Mouse (Mus musculus) midbrain, postnatal 0 days (tissue): ENCODE data around the gene Ly6g6d. TPM values are rescaled to one million over a fixed set of nuclear protein-coding genes. Genes with fewer than 3 reads are reported as not detected.

Source experiments
- ATAC-seq: fragments of 200-750 bp; cut with Nextera tagmentation; 2 replicates; pipeline ENCODE4 v1.8.0; 2017; ENCODE audit warnings: moderate number of reproducible peaks, mild to moderate bottlenecking, moderate TSS enrichment, moderate library complexity; ENCODE audit not compliant: low FRiP score
- DNase-seq: peaks from one replicate; pipeline ENCODE4 v3.0.0-alpha.2; 2015; ENCODE audit warnings: low spot score
- H3K27ac ChIP-seq: fragments of 300-500 bp; sonication (generic); 2 replicates; pipeline ENCODE4 v1.5.1; 2014; ENCODE audit warnings: low read depth, mild to moderate bottlenecking, low read length, mixed read lengths
- H3K27me3 ChIP-seq: fragments of 300-500 bp; sonication (generic); 2 replicates; pipeline ENCODE4 v1.6.1; 2014; ENCODE audit warnings: low read length, control low read depth, mixed read lengths; ENCODE audit not compliant: insufficient read depth
- H3K36me3 ChIP-seq: fragments of 300-500 bp; sonication (generic); 2 replicates; pipeline ENCODE4 v1.6.1; 2014; ENCODE audit warnings: low read length, control low read depth, mixed read lengths; ENCODE audit not compliant: insufficient read depth
- H3K4me1 ChIP-seq: fragments of 300-500 bp; sonication (generic); 2 replicates; pipeline ENCODE4 v1.6.1; 2014; ENCODE audit warnings: mild to moderate bottlenecking, control low read depth, antibody characterized with exemption, low read length, mixed read lengths; ENCODE audit not compliant: insufficient read depth
- H3K4me2 ChIP-seq: fragments of 300-500 bp; sonication (generic); 2 replicates; pipeline ENCODE4 v1.6.1; 2014; ENCODE audit warnings: low read depth, mild to moderate bottlenecking, low read length, mixed read lengths; ENCODE audit not compliant: poor library complexity, severe bottlenecking
- H3K4me3 ChIP-seq: fragments of 300-500 bp; sonication (generic); 2 replicates; pipeline ENCODE4 v1.5.1; 2014; ENCODE audit warnings: low read depth, mild to moderate bottlenecking, low read length, moderate library complexity
- H3K9ac ChIP-seq: fragments of 300-500 bp; sonication (generic); replicated peaks from 2 replicates; pipeline ENCODE4 v1.6.1; 2014; ENCODE audit warnings: mild to moderate bottlenecking, low read length, moderate library complexity, mixed read lengths; ENCODE audit not compliant: poor library complexity, severe bottlenecking
- H3K9me3 ChIP-seq: fragments of 300-500 bp; sonication (generic); 2 replicates; pipeline ENCODE4 v1.6.1; 2016; ENCODE audit warnings: low read length, control low read depth
- CTCF ChIP-seq: IDR thresholded peaks from 2 replicates; pipeline ENCODE4 v1.5.1; 2016; ENCODE audit warnings: antibody characterized with exemption, mild to moderate bottlenecking
- WGBS: fragments of 180-500 bp; shearing (Covaris S2); extraction: QIAGEN DNeasy Blood & Tissue Kit; methylation state at CpG from one replicate; pipeline ENCODE4 v1.1.7; 2014; 5-methylcytosine and 5-hydroxymethylcytosine counted together
- polyA plus RNA-seq: library from polyadenylated mRNA; unstranded; fragments of >200 nt; fragmentation: Nextera tagmentation; extraction: Ambion mirVana; gene quantifications from 2 replicates; pipeline ENCODE4 v1.2.1, GENCODE M21; 2015
- total RNA-seq: library from RNA; depleted of rRNA; stranded (reverse); fragments of >200 nt; gene quantifications from 2 replicates; pipeline ENCODE4 v1.2.3, GENCODE M21; 2014

Ly6g6d gene
- total and polyA plus RNA-seq, 2 experiments from 2014 or later: 1.1 TPM; not detected in 1

DNA sequence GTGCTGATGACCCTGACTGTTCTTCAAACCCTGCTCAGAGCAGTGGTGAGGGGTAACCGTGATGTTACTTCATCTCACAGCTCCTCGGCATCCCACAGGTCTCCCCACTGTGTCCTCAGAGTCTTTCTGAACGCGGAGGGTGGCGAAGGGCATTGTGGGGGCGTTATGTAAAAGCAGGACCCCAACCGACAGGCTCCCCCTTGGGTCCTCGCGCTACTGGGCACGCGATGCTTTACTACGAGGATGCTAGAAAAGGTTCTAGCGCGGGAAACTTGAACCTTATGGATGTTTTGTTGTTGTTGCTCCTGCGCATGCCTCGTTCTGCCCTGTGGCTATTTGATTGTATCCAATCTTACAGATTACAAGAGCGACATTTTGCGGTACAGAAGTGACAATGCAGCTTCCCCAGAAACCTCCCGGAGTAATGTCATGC, 44.0 kb upstream of the Ly6g6d start, which contains the start of gene Csnk2b:
Gene Csnk2b, minus strand, starts transcription at position 183 of the 433 bp plus-strand sequence.
- 0% methylated on average over 19 of the region's 19 CpGs for WGBS
- H3K36me3 ChIP-seq: peaks cover 23% of the 10 kb centered on the region
- H3K4me3 ChIP-seq: peak within 1 kb of the TSS; percentile 92
- TF ChIP-seq CTCF: peak; percentile 60
- ATAC-seq: peak; percentile 59
- peak within 1 kb of the TSS; percentile 89 for H3K9ac ChIP-seq
- peak within 1 kb of the TSS; percentile 94 for H3K4me2 ChIP-seq
- peak; percentile 94 for DNase-seq
- peaks cover 4% of the 10 kb centered on the region; the same call in 1 of the 2 replicates for H3K4me1 ChIP-seq
- H3K27ac ChIP-seq: peak within 1 kb of the TSS; percentile 92
- no peaks in the 10 kb centered on the region for H3K27me3 ChIP-seq
- no peaks in the 10 kb centered on the region for H3K9me3 ChIP-seq

DNA sequence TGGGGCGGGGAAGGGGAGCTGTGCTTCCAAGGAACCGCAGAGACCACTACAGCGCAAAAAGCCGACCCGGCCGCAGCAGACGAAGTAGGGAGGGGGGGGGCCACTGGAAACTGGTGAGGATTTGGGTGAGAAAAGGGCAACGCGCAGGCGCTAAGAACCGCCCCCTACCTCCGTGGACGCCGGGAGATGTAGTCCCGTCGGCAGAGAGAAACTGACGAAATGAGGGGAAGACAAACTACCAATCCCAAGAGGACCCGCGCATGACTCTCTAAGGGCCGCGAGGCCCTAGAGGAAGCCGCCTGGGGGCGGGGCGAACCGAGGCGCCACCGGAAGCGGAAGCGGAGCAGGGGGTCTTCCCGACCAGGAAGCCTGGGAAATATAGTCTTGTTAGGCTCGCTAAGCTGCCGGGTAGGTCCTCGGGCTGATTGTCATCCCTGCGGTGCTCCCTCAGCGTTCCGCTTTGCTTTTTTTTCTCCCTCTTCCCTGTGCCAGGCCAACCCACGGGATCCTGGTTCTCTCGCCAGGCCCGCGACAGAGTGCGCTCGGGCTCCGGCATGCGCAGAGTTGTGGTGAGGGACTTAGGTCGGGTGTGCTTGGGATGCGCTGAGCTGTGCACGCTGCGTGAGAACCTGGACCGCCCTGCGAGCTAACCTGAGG, 43.4 kb upstream of the Ly6g6d start, which contains the start of gene Gpank1:
Gene Gpank1, plus strand, starts transcription at position 313 of the 657 bp plus-strand sequence.
- H3K36me3 ChIP-seq: peaks cover 25% of the 10 kb centered on the region
- under 1% methylated on average over 50 of the region's 50 CpGs for WGBS

DNA sequence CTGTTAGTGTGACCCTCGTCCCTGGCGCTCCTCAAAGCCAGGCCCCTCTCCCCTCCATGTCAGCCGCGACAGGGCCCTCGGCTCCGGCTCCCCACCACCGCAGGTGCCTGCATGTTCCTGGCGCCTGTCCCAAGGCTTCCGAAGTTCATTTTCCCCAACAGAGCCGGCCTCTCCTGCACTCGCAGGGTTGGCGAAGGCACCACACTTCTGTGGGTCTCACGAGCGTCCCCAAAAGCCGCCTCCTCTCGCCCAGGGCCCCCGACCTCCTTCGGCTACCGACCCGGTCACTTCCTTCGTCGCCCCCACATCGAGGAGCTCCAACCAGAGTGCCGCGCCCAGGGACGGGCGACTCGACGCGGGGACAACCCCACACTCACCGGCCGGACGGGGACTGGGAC, 42.9 kb upstream of the Ly6g6d start:
- Histone ChIP-seq H3K9ac (peak overlapping the region; percentile 89), H3K27ac (peak overlapping the region; percentile 60), H3K4me2 (peak overlapping the region; percentile 94), H3K4me1 (no peaks in the 10 kb centered on the region), H3K36me3 (peaks cover 30% of the 10 kb centered on the region), H3K4me3 (peak overlapping the region; percentile 92), H3K27me3 (no peaks in the 10 kb centered on the region), H3K9me3 (no peaks in the 10 kb centered on the region)
- no peak for TF ChIP-seq CTCF
- 0% methylated on average over 33 of the region's 33 CpGs for WGBS
- ATAC-seq: no peak
- DNase-seq: no peak

More for the DNA sequence above, 43.4 kb upstream of the Ly6g6d start, which contains the start of gene Gpank1:
- H3K9ac ChIP-seq: peak within 1 kb of the TSS; percentile 89
- H3K4me2 ChIP-seq: peak within 1 kb of the TSS; percentile 94
- H3K27me3 ChIP-seq: no peaks in the 10 kb centered on the region
- no peaks in the 10 kb centered on the region for H3K4me1 ChIP-seq
- H3K9me3 ChIP-seq: no peaks in the 10 kb centered on the region
- DNase-seq: peak; percentile 100
- no peak for TF ChIP-seq CTCF
- ATAC-seq: peak; percentile 93
- H3K4me3 ChIP-seq: peak within 1 kb of the TSS; percentile 92
- peak within 1 kb of the TSS; percentile 92 for H3K27ac ChIP-seq

DNA sequence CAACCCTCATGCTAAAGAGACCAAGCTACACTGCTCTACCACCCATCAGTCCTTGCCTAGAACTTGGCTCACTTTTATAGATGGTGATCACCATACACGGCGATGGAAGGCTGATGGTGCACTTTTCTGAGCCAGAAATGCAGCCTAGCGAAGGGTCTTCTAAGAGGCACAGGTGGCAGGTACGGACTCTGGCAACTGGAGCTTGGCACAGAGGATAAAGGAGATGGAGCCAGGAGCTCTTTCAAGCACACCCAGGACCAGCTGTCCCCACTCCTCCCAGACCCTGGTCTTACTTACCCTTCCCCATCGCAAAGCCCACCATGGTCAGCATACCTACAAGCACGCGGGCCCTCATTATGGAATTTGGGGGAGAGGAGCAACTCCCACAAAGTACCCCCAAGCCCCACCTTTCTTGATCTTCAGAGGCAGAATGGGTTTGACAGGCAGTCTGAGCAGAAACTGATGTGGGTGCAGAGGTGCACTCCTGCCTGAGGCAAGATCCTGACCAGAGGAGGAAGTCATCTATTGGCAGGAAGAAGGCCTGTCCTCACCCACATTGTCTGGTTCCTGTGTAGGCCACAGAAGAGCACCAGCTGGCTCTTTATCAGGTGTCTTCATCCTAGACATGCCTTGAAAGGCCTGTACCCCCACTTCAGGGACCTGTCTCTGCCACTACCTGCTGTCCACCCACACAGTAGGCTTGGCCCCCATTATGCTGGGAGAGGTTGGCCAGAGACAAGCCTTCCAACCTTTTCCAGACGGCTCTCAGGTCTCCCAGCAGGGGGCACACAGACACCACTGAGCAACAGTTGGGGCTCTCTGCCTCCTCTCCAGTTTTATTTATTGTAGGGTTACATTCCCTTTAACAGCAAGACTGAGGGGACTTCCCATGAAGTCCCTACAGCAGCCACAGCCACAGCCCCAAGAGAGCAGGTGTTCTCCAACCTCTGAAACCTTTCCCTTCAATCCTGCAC, 37.5 kb upstream of the Ly6g6d start, which contains the start of gene Ly6g5b:
Gene Ly6g5b, minus strand, starts transcription at position 383 of the 974 bp plus-strand sequence.
- H3K4me2 ChIP-seq: no peak within 1 kb of the TSS
- TF ChIP-seq CTCF: peak; percentile 47; the same call in 1 of the 2 replicates
- no peaks in the 10 kb centered on the region for H3K9me3 ChIP-seq
- 87% methylated on average over 8 of the region's 8 CpGs for WGBS
- H3K4me1 ChIP-seq: no peaks in the 10 kb centered on the region
- no peak within 1 kb of the TSS for H3K27ac ChIP-seq
- H3K36me3 ChIP-seq: peaks cover 40% of the 10 kb centered on the region
- no peak within 1 kb of the TSS for H3K9ac ChIP-seq
- no peak within 1 kb of the TSS for H3K4me3 ChIP-seq
- H3K27me3 ChIP-seq: no peaks in the 10 kb centered on the region
- ATAC-seq: no peak
- DNase-seq: no peak

DNA sequence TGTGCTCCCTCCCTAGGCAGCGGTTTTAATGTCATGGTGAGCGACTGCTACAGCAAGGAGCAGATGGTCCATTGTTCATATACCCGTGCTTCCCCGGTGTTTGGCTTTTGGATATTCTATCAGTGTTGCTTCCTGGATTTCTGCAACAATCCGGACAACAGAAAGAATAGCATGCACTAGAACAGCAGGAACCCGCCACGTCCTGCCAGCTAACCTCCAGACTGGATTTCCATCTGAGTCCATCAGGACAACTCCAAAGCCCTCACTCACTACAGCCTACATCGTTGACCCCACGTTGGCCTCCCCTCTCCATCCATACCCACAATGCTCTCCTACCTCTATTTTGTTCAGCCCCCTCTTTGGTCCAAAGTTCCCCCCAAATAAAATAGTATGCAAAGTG, 33.9 kb upstream of the Ly6g6d start:
- Histone ChIP-seq H3K4me3 (no peak overlapping the region), H3K9me3 (no peaks in the 10 kb centered on the region), H3K36me3 (peaks cover 24% of the 10 kb centered on the region), H3K4me2 (no peak overlapping the region), H3K27ac (no peak overlapping the region), H3K27me3 (no peaks in the 10 kb centered on the region), H3K9ac (no peak overlapping the region), H3K4me1 (no peaks in the 10 kb centered on the region)
- 72% methylated on average over 9 of the region's 9 CpGs for WGBS
- no peak for TF ChIP-seq CTCF
- ATAC-seq: no peak
- no peak for DNase-seq
